Mouse (Mus musculus) left cerebral cortex, postnatal 25 days (tissue): ENCODE data around the gene Trpm7. TPM values are rescaled to one million over a fixed set of nuclear protein-coding genes. Genes with fewer than 3 reads are reported as not detected.

Experiments
- DNase-seq, 2 experiments: peaks; one replicate each; pipeline ENCODE4 v3.0.0; 2022; ENCODE audit warnings: low spot score in 2 of 2, mixed read lengths in 1 of 2
- intact Hi-C: fragments of 180-260 bp; cut with DNase I; formaldehyde crosslinking; loops from one replicate; pipeline ENCODE4 v1.15.1; 2025
- total RNA-seq, 2 experiments: library from RNA; stranded (reverse); gene quantifications; 2 replicates each; pipeline ENCODE4 v1.2.3; 2021

The Trpm7 gene
- total RNA-seq, 2 experiments from 2014 or later, result 36.4 to 43.1 TPM

- no peak for DNase-seq
- intact Hi-C loops, result no loop called here
These were observed 31.3 kb downstream of the Trpm7 start for GRCm38 (mm10) chr2:126844751-126845150.

DNA sequence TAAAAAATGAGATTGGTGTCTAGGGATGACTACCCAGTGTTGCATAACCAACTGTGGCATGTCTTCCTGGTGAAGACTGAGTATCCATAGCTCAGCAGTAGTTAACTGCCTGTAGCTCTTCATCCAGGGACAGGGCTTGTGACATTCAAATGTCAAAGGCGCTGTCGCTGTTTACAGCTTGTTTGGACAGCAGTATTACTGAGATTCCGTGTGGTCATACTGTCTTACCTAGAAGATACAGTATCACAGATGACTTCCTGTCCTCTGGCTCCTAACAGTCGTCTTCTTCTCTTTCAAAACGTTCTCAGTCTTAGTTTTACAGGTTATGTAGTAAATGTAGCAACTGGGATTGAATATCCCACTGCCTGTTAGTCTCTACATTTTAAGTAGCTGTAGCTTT, 37.2 kb downstream of the Trpm7 start:
- no peak for DNase-seq
- intact Hi-C loops, result no loop called here

- DNase-seq, result no peak
- intact Hi-C loops, result loop anchor here (10.0 kb wide), 1 partner anchor 417 kb away; no protein-coding TSS in a partner anchor
These were observed 58.6 kb downstream of the Trpm7 start for GRCm38 (mm10) chr2:126817414-126817813.

- intact Hi-C loops, result loop anchor here (10.0 kb wide), 1 partner anchor 418 kb away; no protein-coding TSS in a partner anchor
- no peak for DNase-seq
These were observed 59.2 kb downstream of the Trpm7 start for GRCm38 (mm10) chr2:126816644-126817347.

DNA sequence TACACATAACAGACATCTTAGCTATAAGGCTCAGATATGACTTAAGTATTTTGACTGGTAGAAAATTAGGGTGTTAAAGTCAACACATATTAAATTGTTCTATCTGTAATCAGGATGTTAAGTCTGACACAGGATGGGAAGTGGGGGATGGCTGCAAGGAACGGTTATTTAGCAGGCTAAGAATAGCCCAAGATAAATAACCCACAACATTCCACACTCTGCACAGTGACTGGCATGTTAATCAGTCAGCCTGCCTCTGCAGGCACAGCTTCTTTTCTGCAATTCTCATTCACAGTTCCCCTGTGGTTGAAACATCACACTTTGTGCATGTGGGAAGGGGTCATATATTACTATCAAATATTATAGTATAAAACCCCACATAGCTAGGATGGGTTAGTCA, 60.2 kb downstream of the Trpm7 start:
- intact Hi-C loops, result loop anchor here (10.0 kb wide), 1 partner anchor 419 kb away; no protein-coding TSS in a partner anchor
- no peak for DNase-seq

DNA sequence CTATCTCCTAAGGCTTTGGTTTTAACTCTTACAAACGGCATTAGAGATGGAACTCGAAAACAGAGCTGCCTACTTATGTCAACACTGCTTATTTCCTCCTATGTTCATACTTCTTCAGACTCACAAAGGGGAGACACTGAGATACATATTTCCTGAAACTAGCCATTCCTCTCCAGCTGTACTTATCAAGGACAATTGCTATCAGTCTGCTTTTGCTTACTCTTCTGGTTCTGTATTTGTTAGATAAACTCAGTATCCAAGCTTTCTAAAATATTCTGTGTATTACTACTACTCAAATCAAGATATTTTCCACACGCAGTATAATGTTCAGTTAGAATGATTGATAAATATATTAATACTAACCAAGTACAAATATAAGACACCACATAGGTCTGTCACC, 74.0 kb downstream of the Trpm7 start:
- intact Hi-C loops, result no loop called here
- no peak for DNase-seq

- intact Hi-C loops, result no loop called here
- no peak for DNase-seq
These were observed 77.6 kb downstream of the Trpm7 start for GRCm38 (mm10) chr2:126798455-126798854.

- intact Hi-C loops, result no loop called here
- no peak for DNase-seq
These were observed 80.3 kb downstream of the Trpm7 start for GRCm38 (mm10) chr2:126795708-126796107.

DNA sequence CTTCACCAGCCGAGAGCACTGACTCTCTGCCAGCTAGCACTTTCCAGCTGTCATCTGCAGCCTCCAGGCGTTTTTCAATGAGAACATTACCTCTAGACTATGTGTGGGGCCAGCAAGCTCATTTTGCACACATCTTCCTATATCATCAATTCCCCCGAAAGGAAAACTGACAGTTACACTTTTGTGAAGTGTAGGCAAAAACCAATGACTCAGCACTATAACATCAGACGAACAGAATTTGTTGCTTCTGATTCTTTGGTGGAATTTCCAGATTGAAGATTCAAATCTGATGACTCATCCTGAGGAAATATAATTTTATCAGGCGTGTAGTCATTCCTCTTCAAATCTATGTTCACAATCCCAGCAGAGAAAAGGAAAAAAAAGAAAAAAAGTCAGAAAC, 83.4 kb downstream of the Trpm7 start:
- intact Hi-C loops, result no loop called here
- no peak for DNase-seq

GRCm38 (mm10) chr2:126787721-126788342, 88.2 kb downstream of the Trpm7 start:
- peak; percentile 42 to 67 for DNase-seq
- intact Hi-C loops, result no loop called here

- intact Hi-C loops, result no loop called here
These were observed 92.7 kb downstream of the Trpm7 start, which contains the start of gene Usp50 for GRCm38 (mm10) chr2:126783370-126783769. Usp50 (minus strand) TSS chr2:126783470.

GRCm38 (mm10) chr2:126782433-126782832, 93.6 kb downstream of the Trpm7 start:
- intact Hi-C loops, result no loop called here
- DNase-seq, result peak; percentile 51 to 79

More at GRCm38 (mm10) chr2:126783370-126783769, 92.7 kb downstream of the Trpm7 start, which contains the start of gene Usp50:
- no peak for DNase-seq

DNA sequence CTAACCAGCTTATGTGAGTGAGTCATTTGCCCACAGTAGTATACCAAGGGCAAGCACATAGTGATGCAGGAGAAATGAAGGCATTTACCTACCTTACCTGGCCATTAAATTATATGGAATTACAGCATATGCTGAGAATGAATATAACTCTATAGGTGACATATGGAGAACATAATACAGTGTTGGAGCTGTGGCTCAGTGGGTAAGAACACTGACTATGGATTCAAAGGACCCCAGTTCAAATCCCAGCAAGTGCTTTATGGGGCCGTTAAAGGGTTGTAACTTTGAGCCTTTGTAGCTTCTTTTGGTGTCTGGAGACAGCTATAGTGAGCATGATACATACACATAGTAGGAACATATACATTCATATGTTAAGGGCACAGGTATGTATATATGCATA, 94.6 kb downstream of the Trpm7 start:
- no peak for DNase-seq
- intact Hi-C loops, result no loop called here

- intact Hi-C loops, result no loop called here
- DNase-seq, result no peak
These were observed 95.7 kb downstream of the Trpm7 start for GRCm38 (mm10) chr2:126780286-126780685.

- no peak for DNase-seq
- intact Hi-C loops, result no loop called here
These were observed 97.2 kb downstream of the Trpm7 start for GRCm38 (mm10) chr2:126778806-126779205.

DNA sequence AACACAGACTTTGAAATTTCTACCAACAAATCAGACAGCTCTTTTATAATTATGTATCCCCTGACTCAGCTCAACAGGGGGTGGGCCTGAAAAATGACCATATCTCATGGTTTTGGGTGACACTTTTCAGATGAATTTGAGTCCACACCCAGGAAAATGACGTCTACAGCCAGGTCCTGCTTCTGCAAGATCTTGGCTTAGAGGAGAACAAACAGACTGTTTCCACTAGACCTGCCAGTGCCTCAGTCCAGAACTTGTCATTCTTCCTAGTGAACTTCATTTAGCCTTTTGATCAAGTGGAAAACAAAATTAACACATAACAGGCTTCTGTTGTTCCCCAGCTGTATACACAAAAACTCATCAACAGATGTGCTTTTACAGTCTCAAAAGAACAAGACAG, 99.6 kb downstream of the Trpm7 start:
- DNase-seq, result no peak
- intact Hi-C loops, result no loop called here

DNA sequence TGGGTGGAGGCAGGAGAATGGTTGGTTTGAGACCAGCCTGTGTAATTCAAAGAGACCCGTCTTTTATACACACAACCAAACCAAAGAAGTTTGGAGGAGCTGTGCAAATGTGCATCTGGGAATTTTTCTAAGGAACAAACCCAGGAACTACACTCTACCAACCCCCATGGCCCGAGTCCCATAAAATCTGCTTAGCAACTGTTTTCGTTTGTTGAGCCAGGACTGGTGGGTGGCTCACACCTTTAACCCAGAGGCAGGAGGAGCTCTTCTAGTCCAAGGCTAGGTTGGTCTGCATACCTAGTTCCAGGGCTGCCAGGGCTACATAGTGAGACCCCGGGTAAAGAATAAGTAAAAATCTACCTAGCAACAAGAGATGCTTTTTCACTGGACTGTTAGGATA, 100.1 kb downstream of the Trpm7 start:
- intact Hi-C loops, result no loop called here
- no peak for DNase-seq

GRCm38 (mm10) chr2:126772217-126772616, 103.8 kb downstream of the Trpm7 start:
- DNase-seq, result no peak
- intact Hi-C loops, result no loop called here

DNA sequence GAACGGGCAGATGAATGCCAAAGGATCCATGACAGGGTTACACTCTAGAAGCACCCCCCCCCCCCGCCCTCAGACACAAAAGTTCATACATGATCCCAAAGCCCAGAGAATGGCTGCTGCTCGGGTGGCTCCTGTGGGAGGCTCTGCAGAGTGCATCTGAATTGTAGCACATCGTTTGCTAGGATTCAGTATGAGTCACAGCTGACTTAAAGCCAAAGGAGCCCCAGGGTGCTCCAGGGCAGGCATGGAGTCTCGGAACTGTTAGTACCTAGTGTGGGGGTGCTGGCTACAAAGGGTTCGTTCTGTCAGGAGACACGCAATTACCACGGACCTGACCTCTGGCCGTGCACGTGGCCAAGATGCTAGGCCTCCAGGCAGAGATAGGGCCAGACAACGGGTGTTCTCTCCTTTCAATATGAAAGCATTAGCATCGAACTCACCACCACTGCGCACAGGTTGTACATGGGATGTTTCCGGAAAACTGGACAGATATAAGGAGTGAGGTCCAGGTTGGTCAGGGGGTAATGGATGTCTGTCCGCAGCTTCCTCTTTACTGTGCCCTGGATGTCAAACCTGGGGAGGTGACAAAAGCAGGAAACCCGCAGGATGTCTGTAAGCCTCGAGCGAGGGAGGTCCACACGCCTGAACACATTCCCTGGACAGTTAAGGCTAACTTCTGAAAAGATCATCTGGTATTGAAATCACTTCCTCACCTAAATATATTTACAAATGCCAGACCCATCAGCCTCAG, 106.4 kb downstream of the Trpm7 start:
- no peak for DNase-seq
- intact Hi-C loops, result no loop called here

DNA sequence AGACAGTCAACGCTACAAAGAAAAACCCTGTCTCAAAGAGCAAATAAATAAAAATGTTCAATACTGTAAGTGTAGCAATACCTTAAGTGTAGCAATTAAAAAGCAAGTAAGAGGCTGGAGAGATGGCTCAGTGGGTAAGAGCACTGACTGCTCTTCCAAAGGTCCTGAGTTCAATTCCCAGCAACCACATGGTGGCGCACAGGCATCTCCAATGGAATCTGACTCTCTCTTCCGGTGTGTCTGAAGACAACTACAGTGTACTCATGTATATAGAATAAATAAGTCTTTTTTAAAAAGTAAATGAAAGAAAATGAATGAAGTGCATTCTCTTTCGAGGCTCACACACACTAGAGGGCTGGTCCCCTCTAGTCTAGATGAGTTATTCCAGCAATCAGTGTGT, 107.8 kb downstream of the Trpm7 start:
- intact Hi-C loops, result no loop called here
- no peak for DNase-seq
